Mouse (Mus musculus) CH12.LX (cell line): ENCODE results near the gene Gstp2.
"Not testable (repeated sequence)": the region's sequence is repeated elsewhere in the genome, so short reads cannot be mapped to it uniquely, and the experiment has no call there.

Experiments used
- CTCF ChIP-seq, 2 experiments: IDR thresholded peaks in 1 of 2; conservative IDR thresholded peaks in 1 of 2; 2 replicates each; pipeline ENCODE4 v1.5.1; 2011 to 2012; ENCODE audit warnings: low read depth in 2 of 2, low read length in 2 of 2, improper control_type of control experiment in 1 of 2, inconsistent platforms in 1 of 2, mild to moderate bottlenecking in 1 of 2, moderate library complexity in 1 of 2
- RAD21 ChIP-seq: IDR thresholded peaks from 2 replicates; pipeline ENCODE4 v1.6.1; 2011; ENCODE audit warnings: low read depth, mild to moderate bottlenecking, low read length, improper control_type of control experiment, moderate library complexity
- ZC3H11A ChIP-seq: IDR thresholded peaks from 2 replicates; pipeline ENCODE4 v1.6.1; 2012; ENCODE audit warnings: low read depth, mild to moderate bottlenecking, inconsistent platforms, low read length, improper control_type of control experiment

DNA sequence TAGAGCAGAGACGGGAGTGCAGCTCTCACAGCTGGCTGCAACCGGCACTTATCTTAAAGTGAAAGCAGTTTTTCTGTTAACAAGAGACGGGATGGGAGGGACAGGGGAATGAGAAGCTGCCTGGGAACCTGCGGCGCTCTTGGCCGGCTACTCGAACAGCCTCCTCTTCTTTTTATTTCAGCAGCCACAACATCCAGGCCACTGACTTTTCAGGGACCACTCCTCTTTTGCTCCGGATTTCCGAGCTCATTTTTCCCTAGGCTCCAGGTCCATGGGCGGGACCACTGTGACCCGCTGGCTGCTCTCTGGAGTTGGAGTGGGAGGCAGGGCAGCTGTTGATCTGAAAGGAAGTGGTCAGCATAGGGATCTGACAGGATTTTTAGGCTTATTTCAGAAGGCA lies 18.7 kb upstream of the Gstp2 start:
- not testable (repeated sequence) for TF ChIP-seq ZC3H11A; RAD21; CTCF (conservative IDR thresholded peaks at IDR 0.05 in 1 of 2, IDR thresholded peaks at IDR 0.05 in 1 of 2; ENCODE audit: low read depth in 2 of 2, low read length in 2 of 2)
